Mouse (Mus musculus) heart, embryonic 13.5 days (tissue): ENCODE data around the gene Catsper1. TPM values are rescaled to one million over a fixed set of nuclear protein-coding genes. Genes with fewer than 3 reads are reported as not detected.

Source experiments
- ATAC-seq: fragments of 200-750 bp; cut with Nextera tagmentation; 2 replicates; pipeline ENCODE4 v1.8.0; 2017; ENCODE audit warnings: moderate TSS enrichment; ENCODE audit not compliant: insufficient number of reproducible peaks, low FRiP score, low TSS enrichment; ENCODE audit errors: extremely low read depth
- H3K27ac ChIP-seq: fragments of 300-500 bp; sonication (generic); replicated peaks from 2 replicates; pipeline ENCODE4 v1.5.1; 2015; ENCODE audit warnings: moderate library complexity, mild to moderate bottlenecking, inconsistent platforms
- H3K27me3 ChIP-seq: fragments of 300-500 bp; sonication (generic); replicated peaks from 2 replicates; pipeline ENCODE4 v1.6.1; 2015; ENCODE audit warnings: mild to moderate bottlenecking, inconsistent platforms
- H3K36me3 ChIP-seq: fragments of 300-500 bp; sonication (generic); 2 replicates; pipeline ENCODE4 v1.6.1; 2015; ENCODE audit warnings: mild to moderate bottlenecking, inconsistent platforms
- H3K4me1 ChIP-seq: fragments of 300-500 bp; sonication (generic); 2 replicates; pipeline ENCODE4 v1.6.1; 2015; ENCODE audit warnings: inconsistent platforms
- H3K4me2 ChIP-seq: fragments of 300-500 bp; sonication (generic); 2 replicates; pipeline ENCODE4 v1.6.1; 2015; ENCODE audit warnings: inconsistent platforms, mild to moderate bottlenecking, moderate library complexity
- H3K4me3 ChIP-seq: fragments of 300-500 bp; sonication (generic); 2 replicates; pipeline ENCODE4 v1.5.1; 2015; ENCODE audit warnings: moderate library complexity, mild to moderate bottlenecking, inconsistent platforms
- H3K9ac ChIP-seq: fragments of 300-500 bp; sonication (generic); 2 replicates; pipeline ENCODE4 v1.6.1; 2015; ENCODE audit warnings: inconsistent platforms, mild to moderate bottlenecking, moderate library complexity
- H3K9me3 ChIP-seq: fragments of 300-500 bp; sonication (generic); 2 replicates; pipeline ENCODE4 v1.6.1; 2016; ENCODE audit warnings: inconsistent platforms
- WGBS: fragments of 180-500 bp; shearing (Covaris S2); methylation state at CpG from one replicate; pipeline ENCODE4 v1.1.7; 2015; ENCODE audit warnings: mixed read lengths; 5-methylcytosine and 5-hydroxymethylcytosine counted together
- polyA plus RNA-seq: library from polyadenylated mRNA; unstranded; fragments of >200 nt; fragmentation: Nextera tagmentation; extraction: Ambion mirVana; gene quantifications from 2 replicates; pipeline ENCODE4 v1.2.1, GENCODE M21; 2015

Catsper1 gene
- not detected in 2 replicates for polyA plus RNA-seq

- H3K4me1 ChIP-seq = peaks cover 13% of the 10 kb centered on the region; the same call in 1 of the 2 replicates
- no peaks in the 10 kb centered on the region for H3K9me3 ChIP-seq
- WGBS = 90% methylated on average over 6 of the region's 6 CpGs
- no peak within 1 kb of the TSS for H3K9ac ChIP-seq
- H3K27me3 ChIP-seq = no peaks in the 10 kb centered on the region
- H3K4me2 ChIP-seq = no peak within 1 kb of the TSS
- H3K27ac ChIP-seq = peak within 1 kb of the TSS; percentile 52
- no peak for ATAC-seq
- H3K36me3 ChIP-seq = no peaks in the 10 kb centered on the region
- H3K4me3 ChIP-seq = no peak within 1 kb of the TSS
These were observed at the start of gene Catsper1 for GRCm38 (mm10) chr19:5335441-5335840. TSS of gene Catsper1 (plus strand) at chr19:5335741.

- peak; percentile 94 for ATAC-seq
- Histone ChIP-seq H3K4me2 (peak within 1 kb of the TSS; percentile 88), H3K9me3 (no peaks in the 10 kb centered on the region), H3K4me1 (peaks cover 49% of the 10 kb centered on the region), H3K27me3 (no peaks in the 10 kb centered on the region), H3K9ac (peak within 1 kb of the TSS; percentile 94), H3K4me3 (peak within 1 kb of the TSS; percentile 94), H3K36me3 (peaks cover 39% of the 10 kb centered on the region), H3K27ac (peak within 1 kb of the TSS; percentile 88)
- under 1% methylated on average over 46 of the region's 46 CpGs for WGBS
These were observed 40.4 kb upstream of the Catsper1 start, which contains the start of gene Sf3b2 for GRCm38 (mm10) chr19:5294972-5295735. TSS of gene Sf3b2 (minus strand) at chr19:5295455.

GRCm38 (mm10) chr19:5295736-5296075 lies 39.8 kb upstream of the Catsper1 start:
- H3K9me3 ChIP-seq = no peaks in the 10 kb centered on the region
- ATAC-seq = peak; percentile 27; the same call in 1 of the 2 replicates
- H3K4me1 ChIP-seq = peaks cover 49% of the 10 kb centered on the region
- H3K4me3 ChIP-seq = peak overlapping the region; percentile 94
- peaks cover 34% of the 10 kb centered on the region for H3K36me3 ChIP-seq
- peak overlapping the region; percentile 76 for H3K4me2 ChIP-seq
- peak overlapping the region; percentile 88 for H3K27ac ChIP-seq
- H3K9ac ChIP-seq = peak overlapping the region; percentile 83
- 0 out of 2 replicates have a peak, but pooled peaks cover 3% of the 10 kb centered on the region for H3K27me3 ChIP-seq
- WGBS = 6% methylated on average over 13 of the region's 13 CpGs

GRCm38 (mm10) chr19:5296630-5297029 lies 38.9 kb upstream of the Catsper1 start:
- no peaks in the 10 kb centered on the region for H3K9me3 ChIP-seq
- H3K9ac ChIP-seq = no peak overlapping the region
- peaks cover 49% of the 10 kb centered on the region for H3K4me1 ChIP-seq
- no peak overlapping the region for H3K4me3 ChIP-seq
- peaks cover 25% of the 10 kb centered on the region for H3K36me3 ChIP-seq
- WGBS = 59% methylated on average over 5 of the region's 5 CpGs
- no peak overlapping the region for H3K27ac ChIP-seq
- 0 out of 2 replicates have a peak, but pooled peaks cover 4% of the 10 kb centered on the region for H3K27me3 ChIP-seq
- ATAC-seq = no peak
- H3K4me2 ChIP-seq = peak overlapping the region; percentile 76

GRCm38 (mm10) chr19:5297903-5298800 lies 37.4 kb upstream of the Catsper1 start, which contains the start of gene Gal3st3:
TSS of gene Gal3st3 (plus strand) at chr19:5298331.
- 8% methylated on average over 31 of the region's 32 CpGs for WGBS
- H3K4me2 ChIP-seq = peak within 1 kb of the TSS; percentile 76
- H3K4me3 ChIP-seq = peak within 1 kb of the TSS; percentile 56
- H3K9me3 ChIP-seq = no peaks in the 10 kb centered on the region
- H3K27ac ChIP-seq = peak within 1 kb of the TSS; percentile 41; the same call in 1 of the 2 replicates
- no peak for ATAC-seq
- H3K27me3 ChIP-seq = 0 out of 2 replicates have a peak, but pooled peaks cover 4% of the 10 kb centered on the region
- peaks cover 10% of the 10 kb centered on the region for H3K36me3 ChIP-seq
- H3K9ac ChIP-seq = peak within 1 kb of the TSS; percentile 81
- H3K4me1 ChIP-seq = peaks cover 49% of the 10 kb centered on the region

- Histone ChIP-seq H3K4me2 (no peak overlapping the region), H3K9ac (no peak overlapping the region), H3K27me3 (peaks cover 4% of the 10 kb centered on the region; the same call in 1 of the 2 replicates), H3K4me3 (no peak overlapping the region), H3K27ac (no peak overlapping the region), H3K9me3 (no peaks in the 10 kb centered on the region), H3K36me3 (no peaks in the 10 kb centered on the region), H3K4me1 (peaks cover 37% of the 10 kb centered on the region)
- WGBS = 75% methylated on average over 6 of the region's 6 CpGs
- ATAC-seq = no peak
These were observed 35.0 kb upstream of the Catsper1 start for GRCm38 (mm10) chr19:5300588-5300987.

GRCm38 (mm10) chr19:5302455-5302854 lies 33.1 kb upstream of the Catsper1 start:
- 11% methylated on average over 4 of the region's 4 CpGs for WGBS
- Histone ChIP-seq H3K4me1 (peaks cover 26% of the 10 kb centered on the region), H3K36me3 (peaks cover 9% of the 10 kb centered on the region; the same call in 1 of the 2 replicates), H3K4me3 (no peak overlapping the region), H3K27ac (no peak overlapping the region), H3K27me3 (peaks cover 22% of the 10 kb centered on the region), H3K4me2 (no peak overlapping the region), H3K9ac (no peak overlapping the region), H3K9me3 (0 out of 2 replicates have a peak, but pooled peaks cover 6% of the 10 kb centered on the region)
- ATAC-seq = no peak

GRCm38 (mm10) chr19:5306279-5306678 lies 29.3 kb upstream of the Catsper1 start:
- no peak overlapping the region for H3K27ac ChIP-seq
- H3K27me3 ChIP-seq = peaks cover 25% of the 10 kb centered on the region
- H3K4me1 ChIP-seq = peaks cover 7% of the 10 kb centered on the region
- no peak overlapping the region for H3K4me2 ChIP-seq
- no peak for ATAC-seq
- peaks cover 15% of the 10 kb centered on the region for H3K36me3 ChIP-seq
- 77% methylated on average over 6 of the region's 6 CpGs for WGBS
- H3K9ac ChIP-seq = no peak overlapping the region
- H3K9me3 ChIP-seq = 0 out of 2 replicates have a peak, but pooled peaks cover 9% of the 10 kb centered on the region
- no peak overlapping the region for H3K4me3 ChIP-seq

GRCm38 (mm10) chr19:5306968-5307734 lies 28.4 kb upstream of the Catsper1 start:
- no peak for ATAC-seq
- Histone ChIP-seq H3K27me3 (peaks cover 25% of the 10 kb centered on the region), H3K9me3 (0 out of 2 replicates have a peak, but pooled peaks cover 9% of the 10 kb centered on the region), H3K4me2 (peak overlapping the region; percentile 68), H3K4me3 (peak overlapping the region; percentile 43), H3K4me1 (peaks cover 7% of the 10 kb centered on the region), H3K9ac (peak overlapping the region; percentile 55; the same call in 1 of the 2 replicates), H3K27ac (no peak overlapping the region), H3K36me3 (peaks cover 15% of the 10 kb centered on the region)
- WGBS = 29% methylated on average over 98 of the region's 98 CpGs

GRCm38 (mm10) chr19:5309025-5309424 lies 26.5 kb upstream of the Catsper1 start:
- H3K27me3 ChIP-seq = peaks cover 25% of the 10 kb centered on the region
- H3K9me3 ChIP-seq = 0 out of 2 replicates have a peak, but pooled peaks cover 9% of the 10 kb centered on the region
- 69% methylated on average over 7 of the region's 7 CpGs for WGBS
- no peak overlapping the region for H3K9ac ChIP-seq
- H3K4me3 ChIP-seq = no peak overlapping the region
- no peak overlapping the region for H3K4me2 ChIP-seq
- peaks cover 7% of the 10 kb centered on the region for H3K4me1 ChIP-seq
- peaks cover 15% of the 10 kb centered on the region for H3K36me3 ChIP-seq
- no peak for ATAC-seq
- no peak overlapping the region for H3K27ac ChIP-seq
